In genomic region chr11:50546456-50547144, GRCm38 (mm10) we compare ENCODE assay signal across 8 mouse cellular contexts. TPM values are rescaled to one million over a fixed set of nuclear protein-coding genes. Genes with fewer than 3 reads are reported as not detected.
DNase-seq lines count a peak whose midpoint lies in the region; ATAC-seq lines count a peak whose summit lies in the region.

No protein-coding gene starts in this region.

- no peaks in the 10 kb centered on the region for H3K4me1 ChIP-seq in heart, embryonic 11.5 days (ENCODE audit: control insufficient read depth, insufficient read depth, low read length)

- no peaks in the 10 kb centered on the region for H3K36me3 ChIP-seq in heart, embryonic 11.5 days (ENCODE audit: control insufficient read depth, insufficient read depth, low read length)

- no peaks in the 10 kb centered on the region for H3K9me3 ChIP-seq in heart, embryonic 11.5 days (replicated peaks; ENCODE audit: control insufficient read depth, low read length)

- no peak for ATAC-seq in heart, embryonic 11.5 days (replicated peaks; ENCODE audit: insufficient number of reproducible peaks, low FRiP score, low TSS enrichment)
- peak; percentile 70 for ATAC-seq in cerebellum, adult (ENCODE audit: insufficient number of reproducible peaks, low FRiP score, low TSS enrichment)

- H3K4me3 ChIP-seq in heart, embryonic 11.5 days (ENCODE audit: low read depth, low read length), result no peak overlapping the region

- no peak overlapping the region for H3K9ac ChIP-seq in heart, embryonic 11.5 days (ENCODE audit: low read depth, low read length)

- no peaks in the 10 kb centered on the region; the same call in 1 of the 2 replicates for H3K27me3 ChIP-seq in heart, embryonic 11.5 days (ENCODE audit: control insufficient read depth, insufficient read depth, low read length)

- WGBS in heart, embryonic 11.5 days (ENCODE audit: insufficient replicate concordance), result 75% methylated on average over 11 of the region's 11 CpGs

- intact Hi-C loops in heart, postnatal 25 days (cut with DNase I), result no loop called here

- peak; percentile 52 to 58 for DNase-seq in heart, adult 18-20 months
- peak; percentile 23 for DNase-seq in heart, postnatal 25 days (ENCODE audit: low spot score)
- DNase-seq in lung, postnatal 36 days, result peak; percentile 10
- no peak for DNase-seq in ovary, adult 18-20 months (ENCODE audit: low spot score)
- no peak for DNase-seq in urinary bladder, postnatal 4 days (ENCODE audit: low spot score in 2 of 2)
- DNase-seq in urinary bladder, adult 18-20 months (ENCODE audit: low spot score in 2 of 2), result no peak

- H3K4me2 ChIP-seq in heart, embryonic 11.5 days, result no peak overlapping the region

- H3K27ac ChIP-seq in heart, embryonic 11.5 days (ENCODE audit: low read depth, low read length), result no peak overlapping the region

RNA-seq across cellular contexts. Expression of gene Adamts2, which starts 55.3 kb away (rescaled TPM):
- 1 to 10 TPM; 7.3 to 8.2 TPM for total RNA-seq in heart, adult 18-20 months (2021)
- polyA plus RNA-seq in heart, embryonic 11.5 days (2014; fragmentation: Nextera tagmentation; extraction: Ambion mirVana), result 2.5 and 2.9 TPM in 2 replicates
- total RNA-seq in heart, postnatal 25 days (2021), result 10 to 100 TPM; 19.1 to 20.0 TPM

Comparison
In these comparisons a context has a peak if more than half of its experiments do, and no peak if none do; other contexts are left out.
1. DNase-seq: peak in heart, adult 18-20 months (2 of 2), heart, postnatal 25 days (single experiment) and lung, postnatal 36 days (single experiment); none in ovary, adult 18-20 months (single experiment), urinary bladder, postnatal 4 days (0 of 2) and urinary bladder, adult 18-20 months (0 of 2).